Comparison of ENCODE assay signal across 8 mouse cellular contexts in the genomic region with DNA sequence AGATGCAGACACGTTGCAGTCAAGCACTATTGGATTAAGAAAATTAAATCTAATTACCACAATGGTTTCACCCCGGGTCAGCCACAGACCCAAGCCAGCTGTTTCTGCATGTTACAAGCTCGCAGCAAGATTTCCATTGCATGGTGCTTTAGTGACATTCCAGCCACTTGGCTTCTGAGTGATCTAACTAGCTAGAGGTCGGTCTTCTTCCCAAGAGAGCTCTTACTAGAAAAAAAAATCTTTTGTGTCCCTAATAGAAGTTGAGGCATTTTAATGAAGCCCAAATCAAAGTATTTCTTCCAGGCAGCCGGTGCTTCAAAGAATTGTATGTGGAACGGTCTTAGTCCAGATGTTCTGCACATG. TPM values are rescaled to one million over a fixed set of nuclear protein-coding genes. Genes with fewer than 3 reads are reported as not detected.
A peak's percentile ranks its signal among the peaks of the same experiment; 100 is the strongest.
DNase-seq lines count a peak whose midpoint lies in the region; ATAC-seq and TF ChIP-seq lines count a peak whose summit lies in the region.
"Had no signal": no experiment of that assay in that cellular context is flagged by ENCODE, and none has a peak within 500 bp of the region (broad histone marks: within the 10 kb centered on the region; RNA-seq: fewer than 3 reads in every experiment).

No protein-coding gene starts in this region.

- WGBS in lung, embryonic 14.5 days = 14% methylated on average over 6 of the region's 6 CpGs
- 18% methylated on average over 6 of the region's 6 CpGs for WGBS in lung, postnatal 0 days
- 9% methylated on average over 6 of the region's 6 CpGs for WGBS in hindbrain, embryonic 13.5 days

- no peak for TF ChIP-seq EP300 in lung, postnatal 0 days (IDR thresholded peaks at IDR 0.05)

- H3K9me3 ChIP-seq in lung, embryonic 14.5 days (ENCODE audit: low read depth, low read length) = no peaks in the 10 kb centered on the region
- no peaks in the 10 kb centered on the region for H3K9me3 ChIP-seq in lung, postnatal 0 days (ENCODE audit: low read length)
- H3K9me3 ChIP-seq in hindbrain, embryonic 13.5 days = no peaks in the 10 kb centered on the region

- ATAC-seq in lung, embryonic 14.5 days (ENCODE audit: insufficient read depth) = no peak
- ATAC-seq in lung, postnatal 0 days = no peak
- ATAC-seq in hindbrain, embryonic 13.5 days (ENCODE audit: low FRiP score) = no peak

- H3K4me1 ChIP-seq in lung, embryonic 14.5 days (ENCODE audit: insufficient read depth) = no peaks in the 10 kb centered on the region
- peaks cover 3% of the 10 kb centered on the region; the same call in 1 of the 2 replicates for H3K4me1 ChIP-seq in lung, postnatal 0 days (ENCODE audit: insufficient read depth, low read depth, low read length)
- H3K4me1 ChIP-seq in hindbrain, embryonic 13.5 days (replicated peaks) = peaks cover 30% of the 10 kb centered on the region

- no peak overlapping the region for H3K9ac ChIP-seq in lung, embryonic 14.5 days
- H3K9ac ChIP-seq in lung, postnatal 0 days (replicated peaks; ENCODE audit: low read depth) = no peak overlapping the region
- peak overlapping the region; percentile 81; the same call in 1 of the 2 replicates for H3K9ac ChIP-seq in hindbrain, embryonic 13.5 days

- TF ChIP-seq CTCF in lung, embryonic 14.5 days (IDR thresholded peaks at IDR 0.05; ENCODE audit: low read depth) = no peak
- no peak for TF ChIP-seq CTCF in lung, postnatal 0 days (IDR thresholded peaks at IDR 0.05)

- peak; percentile 43 for DNase-seq in lung, embryonic 14.5 days
- no peak for DNase-seq in lung, postnatal 0 days (ENCODE audit: low spot score)
- DNase-seq in mesoderm, embryonic 11.5 days (ENCODE audit: low read depth, low spot score) = peak; percentile 37
- no peak for DNase-seq in urinary bladder, postnatal 10 days (ENCODE audit: low spot score)
- DNase-seq in cerebellum, postnatal 4 days (ENCODE audit: low spot score in 2 of 2) = no peak
- no peak for DNase-seq in spleen, postnatal 4 days (ENCODE audit: low spot score in 2 of 2)
- DNase-seq: thymus, adult 18-20 months had no signal

- peak overlapping the region; percentile 51; the same call in 1 of the 2 replicates for H3K4me3 ChIP-seq in lung, embryonic 14.5 days (ENCODE audit: low read depth, low read length)
- no peak overlapping the region; the same call in 1 of the 2 replicates for H3K4me3 ChIP-seq in lung, postnatal 0 days (ENCODE audit: low read depth, low read length)
- peak overlapping the region; percentile 68 for H3K4me3 ChIP-seq in hindbrain, embryonic 13.5 days

- H3K27me3 ChIP-seq in lung, embryonic 14.5 days (ENCODE audit: insufficient read depth, low read length) = peaks cover 11% of the 10 kb centered on the region
- 0 out of 2 replicates have a peak, but pooled peaks cover 8% of the 10 kb centered on the region for H3K27me3 ChIP-seq in lung, postnatal 0 days (replicated peaks; ENCODE audit: insufficient read depth, low read length)
- peaks cover 17% of the 10 kb centered on the region for H3K27me3 ChIP-seq in hindbrain, embryonic 13.5 days

- H3K27ac ChIP-seq in lung, embryonic 14.5 days (ENCODE audit: low read depth) = no peak overlapping the region
- H3K27ac ChIP-seq in lung, postnatal 0 days (ENCODE audit: low read length) = no peak overlapping the region
- 0 out of 2 replicates have a peak overlapping the region, but pooled peaks have one; percentile 89 for H3K27ac ChIP-seq in hindbrain, embryonic 13.5 days

- no peaks in the 10 kb centered on the region for H3K36me3 ChIP-seq in lung, embryonic 14.5 days (ENCODE audit: insufficient read depth)
- H3K36me3 ChIP-seq in lung, postnatal 0 days (ENCODE audit: insufficient read depth, low read length) = no peaks in the 10 kb centered on the region
- H3K36me3 ChIP-seq in hindbrain, embryonic 13.5 days = no peaks in the 10 kb centered on the region

- peak overlapping the region; percentile 95 for H3K4me2 ChIP-seq in lung, embryonic 14.5 days
- H3K4me2 ChIP-seq in lung, postnatal 0 days (replicated peaks; ENCODE audit: low read depth, low read length) = no peak overlapping the region
- peak overlapping the region; percentile 71 for H3K4me2 ChIP-seq in hindbrain, embryonic 13.5 days

RNA-seq across cellular contexts. Expression of gene Cdh6, which starts 1.1 kb away (rescaled TPM):
- 2.4 and 2.6 TPM in 2 replicates for polyA plus RNA-seq in lung, embryonic 14.5 days (2014; fragmentation: Nextera tagmentation; extraction: Ambion mirVana)
- 0.48 and 0.51 TPM in 2 replicates for polyA plus RNA-seq in lung, postnatal 0 days (2015; fragmentation: Nextera tagmentation; extraction: Ambion mirVana)
- polyA plus RNA-seq in hindbrain, embryonic 13.5 days (2015; fragmentation: Nextera tagmentation; extraction: Ambion mirVana) = 13.7 and 14.4 TPM in 2 replicates

Comparison
In these comparisons a context has a peak if more than half of its experiments do, and no peak if none do; other contexts are left out.
1. DNase-seq: peak in lung, embryonic 14.5 days (single experiment) and mesoderm, embryonic 11.5 days (single experiment); none in lung, postnatal 0 days (single experiment), urinary bladder, postnatal 10 days (single experiment), cerebellum, postnatal 4 days (0 of 2) and spleen, postnatal 4 days (0 of 2).